Mouse (Mus musculus) ES-Bruce4 (cell line): ENCODE measurements around the gene Rnf11. TPM values are rescaled to one million over a fixed set of nuclear protein-coding genes. Genes with fewer than 3 reads are reported as not detected.
A peak's percentile ranks its signal among the peaks of the same experiment; 100 is the strongest.

Experiments used
- H3K27ac ChIP-seq: 2 replicates; pipeline ENCODE4 v1.5.1; 2012; ENCODE audit warnings: low read length, inconsistent platforms; ENCODE audit not compliant: insufficient read depth
- H3K27me3 ChIP-seq: 2 replicates; pipeline ENCODE4 v1.6.1; 2012; ENCODE audit warnings: mild to moderate bottlenecking, low read length, inconsistent platforms; ENCODE audit not compliant: control insufficient read depth, poor library complexity, insufficient read depth, severe bottlenecking
- H3K36me3 ChIP-seq: 2 replicates; pipeline ENCODE4 v1.6.1; 2012; ENCODE audit warnings: inconsistent platforms, mild to moderate bottlenecking, low read length, moderate library complexity; ENCODE audit not compliant: control insufficient read depth, poor library complexity, insufficient read depth, severe bottlenecking
- H3K4me1 ChIP-seq: one replicate; pipeline ENCODE4 v1.8.1; 2011; ENCODE audit warnings: low read length; ENCODE audit not compliant: control insufficient read depth, insufficient read depth
- H3K4me3 ChIP-seq: 2 replicates; pipeline ENCODE4 v1.5.1; 2011; ENCODE audit warnings: low read depth, mild to moderate bottlenecking, low read length
- H3K9ac ChIP-seq: 2 replicates; pipeline ENCODE4 v1.6.1; 2012; ENCODE audit warnings: low read depth, mild to moderate bottlenecking, inconsistent platforms; ENCODE audit not compliant: poor library complexity, severe bottlenecking
- H3K9me3 ChIP-seq: replicated peaks from 2 replicates; pipeline ENCODE4 v1.6.1; 2012; ENCODE audit warnings: mild to moderate bottlenecking, low read length, inconsistent platforms; ENCODE audit not compliant: control insufficient read depth, poor library complexity, insufficient read depth, severe bottlenecking
- CTCF ChIP-seq: IDR thresholded peaks from one replicate; pipeline ENCODE4 v1.8.1; 2011; ENCODE audit warnings: low read depth, low read length
- EP300 ChIP-seq: IDR thresholded peaks from 2 replicates; pipeline ENCODE4 v1.6.1; 2011; ENCODE audit warnings: low read depth, low read length; ENCODE audit not compliant: insufficient read depth
- POLR2A ChIP-seq: IDR thresholded peaks from one replicate; pipeline ENCODE4 v1.8.1; 2011; ENCODE audit warnings: low read length; ENCODE audit not compliant: insufficient read depth
- polyA plus RNA-seq: library from polyadenylated mRNA; stranded (reverse); fragments of >200 nt; gene quantifications from 2 replicates; pipeline ENCODE4 v1.2.4, GENCODE M21; 2011; ENCODE audit warnings: low read depth; ENCODE audit not compliant: missing spikeins, insufficient read depth, insufficient read length

Gene Rnf11
- polyA plus RNA-seq, 1 experiment = 31.6 TPM

- Histone ChIP-seq H3K9me3 (no peaks in the 10 kb centered on the region), H3K4me1 (no peaks in the 10 kb centered on the region), H3K27me3 (no peaks in the 10 kb centered on the region), H3K36me3 (no peaks in the 10 kb centered on the region), H3K4me3 (no peak overlapping the region), H3K27ac (no peak overlapping the region), H3K9ac (no peak overlapping the region)
- TF ChIP-seq POLR2A = no peak
- no peak for TF ChIP-seq EP300
- no peak for TF ChIP-seq CTCF
Measured at GRCm38 (mm10) chr4:109488812-109489211, 4.3 kb upstream of the Rnf11 start.

- Histone ChIP-seq H3K9me3 (no peaks in the 10 kb centered on the region), H3K9ac (no peak overlapping the region), H3K27me3 (no peaks in the 10 kb centered on the region), H3K4me1 (no peaks in the 10 kb centered on the region), H3K36me3 (no peaks in the 10 kb centered on the region), H3K27ac (no peak overlapping the region), H3K4me3 (no peak overlapping the region)
- TF ChIP-seq POLR2A (no peak), EP300 (no peak), CTCF (no peak)
Measured at GRCm38 (mm10) chr4:109482701-109483100, 1.8 kb downstream of the Rnf11 start.

DNA sequence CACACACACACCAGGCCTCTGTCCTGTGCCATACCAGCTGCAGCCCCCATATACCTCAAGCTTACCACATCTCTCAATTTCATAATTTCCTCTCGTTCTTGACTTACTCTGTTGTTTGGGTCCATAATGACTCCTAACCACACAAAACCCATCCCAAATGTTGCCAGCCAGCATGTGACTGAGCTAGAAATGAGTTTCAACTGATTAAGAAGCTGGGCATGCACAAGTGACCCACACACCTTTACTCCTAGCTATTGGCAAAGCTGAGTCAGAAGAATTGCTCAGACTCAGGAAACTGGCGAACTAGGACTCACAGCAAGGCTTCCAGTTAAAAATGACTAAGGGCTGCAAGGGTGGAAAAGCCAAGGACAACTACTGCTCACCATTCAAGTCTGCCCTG, 3.1 kb downstream of the Rnf11 start:
- no peak overlapping the region for H3K9ac ChIP-seq
- H3K36me3 ChIP-seq = no peaks in the 10 kb centered on the region
- no peak overlapping the region for H3K27ac ChIP-seq
- H3K4me3 ChIP-seq = no peak overlapping the region
- TF ChIP-seq EP300 = no peak
- TF ChIP-seq CTCF = no peak
- no peak for TF ChIP-seq POLR2A
- H3K9me3 ChIP-seq = no peaks in the 10 kb centered on the region
- H3K27me3 ChIP-seq = no peaks in the 10 kb centered on the region
- no peaks in the 10 kb centered on the region for H3K4me1 ChIP-seq

DNA sequence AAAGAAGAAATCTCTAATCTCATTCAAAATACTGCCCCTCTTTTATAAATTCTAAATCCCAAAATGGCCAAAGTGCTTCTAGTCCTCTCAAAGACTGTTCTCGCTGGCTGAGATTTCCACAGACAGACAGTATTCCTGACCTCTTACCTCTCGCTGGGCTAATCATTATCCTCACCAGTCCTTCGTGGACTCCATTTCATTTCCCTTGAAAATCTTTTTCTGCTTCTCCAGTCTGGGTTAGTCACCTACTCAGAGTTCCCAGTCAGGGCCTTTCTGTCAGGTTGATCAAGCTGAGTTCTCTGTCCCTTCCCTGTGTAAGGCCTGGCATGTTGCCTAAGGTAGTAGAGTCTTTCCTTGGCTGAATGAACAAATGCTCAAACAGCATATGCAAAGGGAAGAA, 7.1 kb downstream of the Rnf11 start:
- Histone ChIP-seq H3K9me3 (no peaks in the 10 kb centered on the region), H3K36me3 (no peaks in the 10 kb centered on the region; the same call in 1 of the 2 replicates), H3K27ac (no peak overlapping the region), H3K9ac (no peak overlapping the region), H3K27me3 (no peaks in the 10 kb centered on the region), H3K4me1 (peaks cover 1% of the 10 kb centered on the region), H3K4me3 (no peak overlapping the region)
- no peak for TF ChIP-seq EP300
- TF ChIP-seq POLR2A = no peak
- no peak for TF ChIP-seq CTCF

DNA sequence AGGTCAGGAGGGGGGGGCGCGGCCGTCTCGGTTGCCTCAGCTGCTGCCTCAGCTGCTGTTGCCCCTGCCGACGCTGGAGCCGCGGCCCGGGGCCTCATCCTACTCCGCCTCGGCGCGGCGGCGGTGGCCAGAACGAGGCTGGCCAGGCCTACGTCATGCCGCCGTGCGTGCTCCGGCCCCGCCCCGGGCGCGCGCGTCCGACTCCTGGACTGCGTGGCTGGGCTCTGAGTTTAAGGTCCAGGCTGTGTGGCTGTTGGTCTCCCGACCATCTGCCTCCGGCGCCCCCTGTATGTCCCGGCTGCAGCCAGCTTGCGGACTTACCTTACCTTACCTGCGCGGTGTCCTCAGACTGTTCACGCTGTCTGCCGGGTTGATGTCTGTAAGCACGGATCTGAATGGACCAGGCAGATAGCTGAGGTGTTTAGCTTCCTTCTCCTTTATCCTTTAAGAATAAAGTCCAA, 7.9 kb downstream of the Rnf11 start:
- Histone ChIP-seq H3K36me3 (peaks cover 3% of the 10 kb centered on the region), H3K9me3 (no peaks in the 10 kb centered on the region), H3K4me1 (peaks cover 1% of the 10 kb centered on the region), H3K9ac (peak overlapping the region; percentile 98), H3K27ac (no peak overlapping the region), H3K4me3 (peak overlapping the region; percentile 99), H3K27me3 (no peaks in the 10 kb centered on the region)
- peak; percentile 65 for TF ChIP-seq POLR2A
- no peak for TF ChIP-seq CTCF

GRCm38 (mm10) chr4:109475577-109476553, 8.7 kb downstream of the Rnf11 start:
- Histone ChIP-seq H3K27ac (no peak overlapping the region), H3K4me3 (peak overlapping the region; percentile 99), H3K9me3 (no peaks in the 10 kb centered on the region), H3K36me3 (peaks cover 3% of the 10 kb centered on the region), H3K9ac (peak overlapping the region; percentile 98), H3K4me1 (peaks cover 1% of the 10 kb centered on the region), H3K27me3 (no peaks in the 10 kb centered on the region)
- TF ChIP-seq CTCF = no peak
- no peak for TF ChIP-seq POLR2A
- no peak for TF ChIP-seq EP300
